Mouse (Mus musculus) embryonic facial prominence, embryonic 10.5 days (tissue): ENCODE measurements around the gene Tap2. TPM values are rescaled to one million over a fixed set of nuclear protein-coding genes. Genes with fewer than 3 reads are reported as not detected.

Experiments
- DNase-seq: peaks from one replicate; pipeline ENCODE4 v3.0.0-alpha.2; 2017; ENCODE audit warnings: low spot score
- H3K27ac ChIP-seq: fragments of 300-500 bp; sonication (generic); replicated peaks from 2 replicates; pipeline ENCODE4 v1.5.1; 2016; ENCODE audit warnings: mild to moderate bottlenecking
- H3K27me3 ChIP-seq: fragments of 300-500 bp; sonication (generic); replicated peaks from 2 replicates; pipeline ENCODE4 v1.6.1; 2016; ENCODE audit warnings: low read depth, mild to moderate bottlenecking; ENCODE audit not compliant: poor library complexity, severe bottlenecking
- H3K36me3 ChIP-seq: fragments of 300-500 bp; sonication (generic); replicated peaks from 2 replicates; pipeline ENCODE4 v1.6.1; 2016; ENCODE audit warnings: mild to moderate bottlenecking, moderate library complexity
- H3K4me1 ChIP-seq: fragments of 300-500 bp; sonication (generic); 2 replicates; pipeline ENCODE4 v1.6.1; 2016
- H3K4me3 ChIP-seq: fragments of 300-500 bp; sonication (generic); 2 replicates; pipeline ENCODE4 v1.5.1; 2016; ENCODE audit warnings: mild to moderate bottlenecking, moderate library complexity
- H3K9me3 ChIP-seq: fragments of 300-500 bp; sonication (generic); 2 replicates; pipeline ENCODE4 v1.6.1; 2016; ENCODE audit warnings: mild to moderate bottlenecking
- WGBS: fragments of 180-500 bp; shearing (Covaris S2); methylation state at CpG from one replicate; pipeline ENCODE4 v1.1.7; 2016; 5-methylcytosine and 5-hydroxymethylcytosine counted together
- polyA plus RNA-seq: library from polyadenylated mRNA; unstranded; fragments of >200 nt; fragmentation: Nextera tagmentation; extraction: Ambion mirVana; gene quantifications from 2 replicates; pipeline ENCODE4 v1.2.1, GENCODE M21; 2016

Gene Tap2
- polyA plus RNA-seq, result 0.56 and 1.1 TPM in 2 replicates

DNA sequence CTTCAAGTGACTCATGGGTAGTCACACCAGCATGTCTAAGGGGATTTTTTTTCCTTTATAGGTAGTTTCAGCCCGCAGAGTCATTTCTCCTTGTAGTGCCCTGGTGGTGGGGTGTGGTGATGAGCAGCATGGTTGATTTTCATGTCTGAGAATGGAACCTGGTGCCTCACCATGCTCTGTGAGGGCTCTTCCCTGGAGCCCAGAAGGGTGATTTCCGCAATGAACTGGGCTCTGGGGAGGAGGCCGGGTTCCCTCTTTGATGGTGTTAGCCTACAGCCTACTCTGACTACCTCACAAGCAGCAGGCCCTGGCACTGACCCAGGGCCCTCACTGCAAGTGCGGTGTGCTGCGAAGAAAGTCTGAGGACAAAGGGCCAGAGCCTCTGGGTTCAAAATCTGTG lies at the start of gene Tap2:
Gene Tap2 (plus strand): TSS at position 84 of the 400 bp plus-strand sequence.
- Histone ChIP-seq H3K27ac (no peak within 1 kb of the TSS; the same call in 1 of the 2 replicates), H3K27me3 (peaks cover 91% of the 10 kb centered on the region), H3K9me3 (no peaks in the 10 kb centered on the region), H3K4me1 (peaks cover 10% of the 10 kb centered on the region), H3K36me3 (no peaks in the 10 kb centered on the region), H3K4me3 (peak within 1 kb of the TSS; percentile 75)
- 57% methylated on average over 5 of the region's 5 CpGs for WGBS
- no peak for DNase-seq

DNA sequence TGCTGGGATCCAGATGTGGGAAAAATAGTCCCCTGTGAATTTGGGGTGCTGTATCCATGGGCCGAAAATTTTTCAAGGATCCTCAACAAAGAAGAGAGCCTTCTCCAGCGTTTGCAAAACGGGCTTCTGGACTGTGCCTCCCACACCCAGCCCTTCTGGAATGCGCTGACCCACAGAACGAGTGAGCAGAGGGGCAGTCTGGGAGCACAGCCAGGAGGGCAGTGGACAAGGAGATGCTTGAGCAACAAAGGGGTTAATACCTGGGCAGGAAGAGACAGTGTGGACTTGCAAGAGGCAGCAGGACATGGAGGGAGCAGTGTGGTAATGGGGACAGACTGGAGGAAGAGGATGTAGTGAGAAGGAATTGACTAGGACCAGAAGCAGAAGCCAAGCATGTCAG lies 47.8 kb upstream of the Tap2 start:
- WGBS, result 68% methylated on average over 5 of the region's 5 CpGs
- no peak for DNase-seq
- no peaks in the 10 kb centered on the region for H3K9me3 ChIP-seq
- H3K4me1 ChIP-seq, result no peaks in the 10 kb centered on the region
- no peak overlapping the region for H3K4me3 ChIP-seq
- no peaks in the 10 kb centered on the region for H3K36me3 ChIP-seq
- H3K27me3 ChIP-seq, result no peaks in the 10 kb centered on the region
- H3K27ac ChIP-seq, result no peak overlapping the region

DNA sequence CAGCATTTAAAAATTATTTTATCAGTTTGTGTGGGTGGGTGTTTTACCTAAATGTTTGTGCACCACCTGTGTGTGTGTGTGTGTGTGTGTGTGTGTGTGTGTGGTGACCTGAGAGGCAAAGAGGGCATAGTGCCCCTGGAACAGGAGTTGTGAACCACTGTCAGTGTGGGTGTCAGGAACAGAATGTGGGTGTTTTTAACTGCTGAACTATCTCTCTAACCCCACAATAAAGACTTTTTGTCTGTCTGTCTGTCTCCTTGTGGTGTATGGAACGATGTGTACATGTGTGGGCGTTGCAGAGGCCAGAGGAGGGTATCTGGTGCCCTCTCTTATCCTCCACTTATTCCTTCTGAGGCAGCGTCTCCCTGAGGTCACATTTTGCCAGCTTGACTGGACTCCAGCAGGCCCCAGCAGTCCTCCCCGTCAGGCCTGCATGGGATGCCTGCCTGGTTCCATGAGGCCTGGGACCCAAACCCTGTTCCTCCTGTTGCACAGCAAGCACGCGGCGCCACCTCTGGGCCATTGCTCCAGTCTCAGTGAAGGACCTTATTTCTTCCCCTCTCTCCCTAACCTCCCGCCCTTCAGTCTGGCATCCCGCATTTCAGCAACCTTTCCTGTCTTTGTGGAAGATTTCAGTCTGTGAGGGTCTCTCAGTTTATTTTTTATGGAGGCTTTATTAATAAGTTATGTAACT lies 39.0 kb upstream of the Tap2 start:
- DNase-seq, result peak; percentile 38
- Histone ChIP-seq H3K4me3 (no peak overlapping the region), H3K36me3 (no peaks in the 10 kb centered on the region), H3K27me3 (0 out of 2 replicates have a peak, but pooled peaks cover 4% of the 10 kb centered on the region), H3K27ac (no peak overlapping the region), H3K4me1 (no peaks in the 10 kb centered on the region), H3K9me3 (0 out of 2 replicates have a peak, but pooled peaks cover 4% of the 10 kb centered on the region)
- 40% methylated on average over 9 of the region's 9 CpGs for WGBS

- Histone ChIP-seq H3K4me1 (no peaks in the 10 kb centered on the region), H3K4me3 (no peak overlapping the region), H3K27me3 (0 out of 2 replicates have a peak, but pooled peaks cover 4% of the 10 kb centered on the region), H3K27ac (no peak overlapping the region), H3K36me3 (no peaks in the 10 kb centered on the region), H3K9me3 (0 out of 2 replicates have a peak, but pooled peaks cover 4% of the 10 kb centered on the region)
- no peak for DNase-seq
- WGBS, result 84% methylated on average over 6 of the region's 6 CpGs
Observed at GRCm38 (mm10) chr17:34165033-34165730, 38.1 kb upstream of the Tap2 start.

- H3K4me3 ChIP-seq, result no peak overlapping the region
- peaks cover 11% of the 10 kb centered on the region for H3K9me3 ChIP-seq
- H3K27ac ChIP-seq, result no peak overlapping the region
- H3K4me1 ChIP-seq, result no peaks in the 10 kb centered on the region
- WGBS, result under 1% methylated on average over 2 of the region's 2 CpGs
- peaks cover 8% of the 10 kb centered on the region; the same call in 1 of the 2 replicates for H3K27me3 ChIP-seq
- DNase-seq, result peak; percentile 44
- no peaks in the 10 kb centered on the region for H3K36me3 ChIP-seq
Observed at GRCm38 (mm10) chr17:34169279-34169678, 34.0 kb upstream of the Tap2 start.

DNA sequence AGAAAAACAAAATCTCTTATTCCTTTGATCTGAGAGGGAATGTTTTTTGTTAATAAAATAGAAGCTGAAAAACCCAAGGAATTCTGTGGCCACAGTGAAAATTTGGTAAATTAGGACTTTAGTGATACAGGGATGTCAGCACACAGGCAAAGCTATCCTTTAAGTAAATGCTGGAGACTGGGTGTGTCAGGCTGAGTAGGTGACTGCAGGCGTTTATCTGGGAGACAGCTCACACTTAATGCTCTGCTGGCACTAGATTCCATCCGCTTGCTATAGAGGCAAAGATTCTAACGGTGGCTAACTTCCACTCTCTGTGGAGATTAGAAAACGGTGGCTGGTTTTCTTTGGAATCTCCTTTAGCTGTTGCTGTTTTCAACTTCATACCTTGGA lies 32.8 kb upstream of the Tap2 start:
- Histone ChIP-seq H3K36me3 (no peaks in the 10 kb centered on the region), H3K9me3 (peaks cover 11% of the 10 kb centered on the region), H3K4me1 (no peaks in the 10 kb centered on the region), H3K27ac (no peak overlapping the region), H3K4me3 (no peak overlapping the region), H3K27me3 (peaks cover 8% of the 10 kb centered on the region; the same call in 1 of the 2 replicates)
- 33% methylated on average over 4 of the region's 4 CpGs for WGBS
- DNase-seq, result no peak

- Histone ChIP-seq H3K36me3 (no peaks in the 10 kb centered on the region), H3K4me1 (no peaks in the 10 kb centered on the region), H3K27me3 (peaks cover 8% of the 10 kb centered on the region; the same call in 1 of the 2 replicates), H3K27ac (no peak overlapping the region), H3K9me3 (peaks cover 9% of the 10 kb centered on the region), H3K4me3 (no peak overlapping the region)
- peak; percentile 75 for DNase-seq
- WGBS, result 47% methylated on average over 13 of the region's 13 CpGs
Observed at GRCm38 (mm10) chr17:34170877-34171498, 32.3 kb upstream of the Tap2 start.

- H3K9me3 ChIP-seq, result peaks cover 16% of the 10 kb centered on the region
- no peak for DNase-seq
- WGBS, result 98% methylated on average over 5 of the region's 5 CpGs
Observed at GRCm38 (mm10) chr17:34172528-34172927, 30.8 kb upstream of the Tap2 start.

DNA sequence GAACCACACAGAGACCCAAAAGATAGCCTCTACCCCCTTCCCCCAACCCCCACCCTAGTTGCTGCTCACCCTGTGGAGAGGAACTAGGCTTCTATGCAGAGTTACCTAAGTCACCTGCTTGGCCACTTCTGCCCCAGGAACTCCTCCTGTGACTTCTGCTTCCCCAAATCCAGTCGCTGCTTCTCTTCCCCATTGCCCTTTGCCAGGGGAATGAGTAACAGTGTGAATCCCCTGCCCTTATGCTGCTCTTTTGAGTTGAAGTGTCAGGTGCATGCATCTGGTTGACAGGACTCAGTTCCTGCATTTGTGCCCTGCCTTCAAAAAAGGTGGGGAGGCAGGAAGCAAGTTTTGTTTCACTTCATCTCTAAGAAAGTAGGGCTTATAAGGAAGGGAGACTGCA lies 29.3 kb upstream of the Tap2 start:
- peaks cover 21% of the 10 kb centered on the region for H3K9me3 ChIP-seq
- no peak overlapping the region for H3K4me3 ChIP-seq
- no peak overlapping the region for H3K27ac ChIP-seq
- DNase-seq, result no peak
- H3K4me1 ChIP-seq, result no peaks in the 10 kb centered on the region
- H3K36me3 ChIP-seq, result no peaks in the 10 kb centered on the region
- WGBS, result 63% methylated on average over 1 of the region's 1 CpGs
- peaks cover 5% of the 10 kb centered on the region; the same call in 1 of the 2 replicates for H3K27me3 ChIP-seq

More at GRCm38 (mm10) chr17:34172528-34172927, 30.8 kb upstream of the Tap2 start:
- Histone ChIP-seq H3K4me1 (no peaks in the 10 kb centered on the region), H3K4me3 (no peak overlapping the region), H3K27ac (no peak overlapping the region), H3K36me3 (no peaks in the 10 kb centered on the region), H3K27me3 (peaks cover 8% of the 10 kb centered on the region; the same call in 1 of the 2 replicates)

DNA sequence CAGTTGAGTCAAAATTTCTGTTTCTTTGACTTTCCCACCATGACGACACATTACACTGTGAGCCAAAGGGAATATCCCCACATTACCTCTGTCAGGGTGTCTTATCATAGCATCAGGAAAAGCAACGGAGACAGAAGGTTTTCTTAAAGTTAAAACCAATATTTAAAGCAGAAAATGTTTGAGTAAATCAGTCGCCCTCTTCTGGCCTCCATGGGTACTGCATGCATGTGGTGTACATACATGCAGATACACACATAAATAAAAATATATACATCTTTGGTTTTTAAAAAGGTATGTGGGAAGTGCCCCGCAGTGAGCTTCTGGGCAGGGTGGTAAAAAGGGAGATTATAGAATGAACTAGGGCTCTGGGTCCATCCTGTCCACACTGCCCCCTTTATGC lies 26.1 kb upstream of the Tap2 start:
- no peaks in the 10 kb centered on the region for H3K4me1 ChIP-seq
- no peak overlapping the region for H3K4me3 ChIP-seq
- H3K27ac ChIP-seq, result no peak overlapping the region
- peaks cover 20% of the 10 kb centered on the region for H3K9me3 ChIP-seq
- no peaks in the 10 kb centered on the region for H3K36me3 ChIP-seq
- 73% methylated on average over 4 of the region's 4 CpGs for WGBS
- no peak for DNase-seq
- H3K27me3 ChIP-seq, result peaks cover 4% of the 10 kb centered on the region; the same call in 1 of the 2 replicates

GRCm38 (mm10) chr17:34179019-34179418 lies 24.3 kb upstream of the Tap2 start:
- Histone ChIP-seq H3K4me1 (no peaks in the 10 kb centered on the region), H3K27me3 (peaks cover 20% of the 10 kb centered on the region), H3K9me3 (peaks cover 14% of the 10 kb centered on the region; the same call in 1 of the 2 replicates), H3K36me3 (no peaks in the 10 kb centered on the region), H3K27ac (no peak overlapping the region), H3K4me3 (no peak overlapping the region)
- 63% methylated on average over 6 of the region's 6 CpGs for WGBS
- no peak for DNase-seq
